Mouse (Mus musculus) heart, adult 11 months (tissue): Measurements from ENCODE around the gene Adamts12.
A peak's percentile ranks its signal among the peaks of the same experiment; 100 is the strongest.

Experiments
- DNase-seq: peaks from one replicate; pipeline ENCODE4 v3.0.0; 2022

Gene Adamts12

DNA sequence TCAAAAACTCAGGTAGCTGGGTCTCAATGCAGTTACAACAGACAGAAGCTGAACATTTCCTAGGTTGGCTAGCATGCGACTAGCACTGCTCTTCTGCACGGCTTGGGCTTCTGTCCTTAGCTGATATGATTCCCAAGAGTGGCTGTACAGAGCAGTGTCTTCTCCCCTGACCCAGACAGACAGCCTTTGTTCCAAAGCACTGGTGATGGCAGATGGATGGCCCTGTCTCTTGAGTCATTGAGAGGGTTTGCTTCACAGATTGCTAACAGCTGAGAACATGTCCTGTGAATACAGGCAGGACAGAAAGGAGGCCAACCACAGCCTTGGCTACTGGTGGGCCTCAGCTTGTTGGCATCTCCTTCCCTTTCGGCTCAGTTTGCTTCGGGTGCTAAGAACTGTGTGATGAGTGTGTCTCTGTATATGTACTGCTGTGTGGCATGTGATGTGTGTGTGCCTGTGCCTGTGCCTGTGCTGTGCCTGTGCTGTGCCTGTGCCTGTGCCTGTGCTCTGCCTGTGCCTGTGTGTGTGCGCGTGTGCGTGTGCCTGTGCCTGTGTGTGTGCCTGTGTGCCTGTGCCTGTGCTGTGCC, 109.4 kb downstream of the Adamts12 start:
- no peak for DNase-seq

GRCm38 (mm10) chr15:11174842-11175241, 110.3 kb downstream of the Adamts12 start:
- no peak for DNase-seq

DNA sequence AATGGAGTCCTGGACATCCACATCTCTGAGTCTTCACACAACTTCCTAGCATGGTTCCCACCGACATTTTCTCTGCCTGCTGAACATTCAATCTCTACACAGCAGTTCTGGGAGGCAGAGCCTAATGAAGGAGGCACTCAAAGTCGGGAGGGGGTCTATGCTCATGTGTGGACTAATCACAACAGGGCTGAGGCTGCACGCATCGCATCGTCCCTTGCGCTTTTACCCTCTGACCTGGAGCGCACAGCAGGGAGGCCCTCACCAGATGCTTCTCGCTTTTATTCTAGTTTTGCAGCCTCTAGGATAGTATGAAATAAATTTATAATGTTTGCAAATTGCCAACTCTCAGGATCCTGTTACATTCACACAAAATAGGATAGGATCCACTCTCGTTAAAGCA, 112.9 kb downstream of the Adamts12 start:
- no peak for DNase-seq

DNA sequence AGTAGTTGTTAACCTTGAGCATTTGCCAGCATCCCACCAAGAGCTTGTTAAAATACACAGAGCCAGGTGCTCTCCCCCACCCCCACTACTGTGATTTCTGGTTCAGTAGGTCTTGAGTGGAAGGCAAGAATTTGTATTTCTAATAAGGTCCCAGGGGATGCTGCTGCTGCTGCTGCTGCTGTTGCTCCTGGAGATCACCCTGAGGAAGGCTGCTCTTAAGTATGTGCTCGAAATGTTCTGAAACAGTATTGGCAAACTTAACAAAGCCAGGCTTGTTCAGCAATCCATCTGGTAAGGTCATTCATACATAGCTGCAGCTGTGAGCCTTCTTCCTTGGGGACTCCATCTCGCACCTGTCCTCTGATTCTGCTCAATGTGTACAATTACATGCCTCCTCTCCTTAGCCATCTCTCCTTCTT, 115.2 kb downstream of the Adamts12 start:
- DNase-seq: peak; percentile 91

GRCm38 (mm10) chr15:11186711-11187110, 122.1 kb downstream of the Adamts12 start:
- no peak for DNase-seq

GRCm38 (mm10) chr15:11190447-11190846, 125.9 kb downstream of the Adamts12 start:
- DNase-seq: no peak

DNA sequence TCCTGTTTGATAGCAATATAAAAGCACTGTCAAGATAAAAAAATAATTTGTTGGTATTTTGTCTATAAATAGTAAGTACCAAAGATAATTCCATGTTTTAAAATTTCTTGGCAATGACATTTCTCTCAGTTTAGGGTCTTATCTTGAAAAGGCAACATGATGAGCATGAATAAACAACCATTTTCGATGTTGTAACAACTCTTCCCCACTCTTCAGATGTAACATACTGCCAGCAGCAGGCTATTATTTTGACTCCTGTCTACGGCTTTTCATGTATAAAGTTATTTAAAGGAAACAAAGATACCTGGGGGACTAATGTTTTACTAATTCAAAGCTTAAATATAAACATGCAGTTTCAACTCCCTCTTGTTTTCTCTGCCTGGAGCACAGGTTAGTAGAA, 128.2 kb downstream of the Adamts12 start:
- DNase-seq: no peak

- DNase-seq: peak; percentile 96
These were observed 132.5 kb downstream of the Adamts12 start for GRCm38 (mm10) chr15:11197051-11197450.

- DNase-seq: no peak
These were observed 133.7 kb downstream of the Adamts12 start for GRCm38 (mm10) chr15:11198246-11198795.

GRCm38 (mm10) chr15:11203084-11203483, 138.5 kb downstream of the Adamts12 start:
- no peak for DNase-seq

DNA sequence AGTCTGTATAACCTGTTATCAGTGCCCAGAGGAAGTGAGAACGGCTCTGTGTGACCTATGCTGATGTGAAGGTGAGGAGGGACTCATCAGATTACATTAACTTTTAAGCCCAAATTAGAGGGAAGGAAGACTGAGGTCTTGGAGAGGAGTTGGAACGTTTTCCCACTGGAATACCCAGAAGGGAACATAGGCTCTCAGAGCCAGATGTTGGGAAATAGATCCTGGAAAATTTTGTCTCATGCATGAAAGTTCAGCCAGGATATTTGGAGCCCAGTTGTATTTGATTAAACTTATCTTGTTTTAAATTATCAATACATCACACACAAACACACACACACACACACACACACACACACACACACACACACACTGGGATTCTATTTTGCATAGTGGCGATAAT, 140.3 kb downstream of the Adamts12 start:
- DNase-seq: peak; percentile 92

GRCm38 (mm10) chr15:11210976-11211375, 146.4 kb downstream of the Adamts12 start:
- DNase-seq: no peak

DNA sequence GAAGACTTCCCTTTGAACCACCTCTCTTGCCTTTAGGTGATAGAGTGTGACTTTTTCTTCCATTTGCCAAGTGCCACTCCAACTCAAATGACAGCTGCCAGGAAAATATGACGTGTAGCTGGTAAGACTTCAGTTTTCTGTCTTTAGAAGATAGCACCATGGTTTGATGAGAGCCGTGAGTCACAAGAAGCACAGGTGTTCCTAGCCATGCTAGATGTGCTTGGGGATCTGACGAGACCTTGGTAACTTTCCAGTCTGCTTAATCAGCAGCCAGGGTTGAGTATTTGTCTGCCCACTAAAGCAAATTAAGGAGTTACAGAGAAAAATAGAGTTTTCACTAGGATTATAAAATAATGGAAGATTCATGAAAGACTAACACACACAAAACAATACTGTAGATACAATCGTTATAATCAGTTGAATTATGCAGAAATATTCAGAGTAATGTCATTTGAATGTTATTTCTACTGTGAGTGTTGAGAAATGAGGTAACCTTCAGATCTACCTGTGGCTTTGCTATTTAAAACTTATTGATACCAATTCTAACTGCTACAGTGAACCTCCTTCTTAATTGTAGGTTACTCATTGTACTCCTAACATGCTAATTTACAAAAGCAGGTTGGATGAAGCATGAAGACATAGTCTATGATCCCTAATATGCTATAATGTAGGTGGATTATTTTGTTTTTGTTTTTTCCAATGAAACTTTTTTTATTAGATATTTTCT, 169.5 kb downstream of the Adamts12 start:
- DNase-seq: peak; percentile 12

DNA sequence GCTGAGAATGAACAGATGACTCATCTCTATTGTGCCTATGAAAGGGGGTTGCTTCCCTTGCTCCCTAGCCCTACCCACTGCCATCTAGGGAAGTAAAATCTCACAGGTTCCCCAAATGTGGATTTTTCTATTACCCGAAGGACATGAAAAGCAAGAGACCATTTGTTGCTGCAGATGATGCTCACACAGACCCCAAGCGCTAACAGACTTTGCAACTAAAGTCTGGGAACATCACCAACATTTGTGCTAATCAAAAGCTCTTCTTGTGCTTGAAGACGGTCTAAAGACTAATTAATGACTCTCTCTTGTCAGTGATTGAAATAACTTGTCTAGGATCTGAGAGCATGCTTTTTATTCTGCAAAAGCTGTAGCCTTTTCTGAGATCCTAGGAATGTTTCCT, 175.8 kb downstream of the Adamts12 start:
- DNase-seq: no peak

- DNase-seq: peak; percentile 81
These were observed 176.7 kb downstream of the Adamts12 start for GRCm38 (mm10) chr15:11241288-11241687.

- DNase-seq: peak; percentile 66
These were observed 181.8 kb downstream of the Adamts12 start for GRCm38 (mm10) chr15:11246402-11246801.

DNA sequence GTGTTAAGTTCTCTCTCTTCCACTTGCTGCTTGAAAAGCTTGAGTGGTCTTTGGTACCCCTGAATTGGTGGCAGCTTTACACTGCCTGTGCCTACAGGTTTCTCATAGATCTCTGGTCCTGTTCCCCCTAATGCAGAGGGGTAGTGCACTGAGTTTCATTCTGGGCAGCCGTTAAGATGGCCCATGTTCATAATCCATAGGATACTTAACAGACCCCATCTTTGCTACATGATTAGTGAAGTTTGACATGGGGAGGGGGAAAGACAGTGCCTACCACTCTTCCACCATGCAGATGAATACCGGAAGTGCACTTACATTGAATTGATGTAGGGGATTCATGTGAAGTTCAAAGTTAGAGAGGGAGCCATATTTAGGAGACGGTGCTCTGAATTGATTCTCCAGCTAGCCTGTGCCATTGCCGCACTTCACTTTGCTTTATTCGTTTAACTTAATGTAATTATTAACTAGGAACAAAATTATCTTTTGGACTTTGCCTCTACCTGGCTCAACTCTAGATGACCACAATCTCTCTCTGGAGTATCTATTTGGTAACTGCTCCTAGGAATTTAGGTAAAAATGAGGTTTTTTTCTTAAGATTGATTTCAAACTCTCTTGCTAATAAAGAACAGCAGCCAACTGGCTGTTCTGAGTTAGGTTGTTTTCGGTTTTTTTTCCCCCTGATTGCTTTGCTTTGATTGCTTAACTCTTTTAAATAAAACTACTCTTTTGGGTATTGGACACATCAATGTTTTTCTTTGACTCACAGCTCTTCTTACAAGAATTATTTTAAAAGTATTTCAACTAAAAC, 214.9 kb downstream of the Adamts12 start:
- no peak for DNase-seq

GRCm38 (mm10) chr15:11280689-11281264, 216.2 kb downstream of the Adamts12 start:
- no peak for DNase-seq

- no peak for DNase-seq
These were observed 218.6 kb downstream of the Adamts12 start for GRCm38 (mm10) chr15:11283171-11283570.

GRCm38 (mm10) chr15:11287780-11288179, 223.2 kb downstream of the Adamts12 start:
- DNase-seq: no peak

DNA sequence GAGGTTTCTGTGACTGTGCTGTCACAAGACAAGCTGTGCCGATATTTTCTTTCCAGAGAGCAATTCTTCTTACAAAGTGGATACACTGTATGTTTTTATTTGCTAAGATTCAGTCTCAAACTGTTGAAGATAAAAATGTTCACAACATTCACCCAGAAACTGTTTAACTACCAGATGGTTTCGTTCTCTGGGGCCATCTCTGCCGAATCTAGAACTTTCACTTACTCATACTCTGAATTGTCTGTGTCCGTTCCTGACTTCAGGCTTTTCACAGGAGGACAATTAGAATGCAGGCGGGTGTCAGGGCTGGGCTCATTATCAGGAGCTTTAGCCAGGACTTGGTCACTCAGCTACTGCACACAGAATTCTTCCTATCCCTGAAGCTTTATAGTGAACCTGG, 227.7 kb downstream of the Adamts12 start:
- DNase-seq: no peak

DNA sequence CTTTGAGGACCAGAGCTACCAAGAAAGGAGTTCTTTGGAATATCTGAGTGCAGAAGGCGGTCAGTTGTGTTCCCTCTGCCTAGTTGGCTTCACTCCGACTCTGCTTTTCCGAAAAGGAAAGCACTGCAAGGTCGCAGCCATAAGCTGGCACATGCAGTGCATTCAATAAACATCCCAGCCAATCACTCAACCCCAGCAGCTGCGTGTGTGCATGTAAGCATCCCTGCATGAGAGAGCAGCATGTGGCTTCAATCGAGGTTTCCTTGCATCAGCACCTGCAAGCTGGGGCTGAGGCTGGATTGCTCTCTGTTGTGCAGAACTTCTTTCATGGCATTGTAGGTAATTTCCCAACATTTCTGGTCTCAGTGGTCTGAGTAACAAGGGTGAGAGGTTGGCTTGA, 230.4 kb downstream of the Adamts12 start:
- DNase-seq: no peak

DNA sequence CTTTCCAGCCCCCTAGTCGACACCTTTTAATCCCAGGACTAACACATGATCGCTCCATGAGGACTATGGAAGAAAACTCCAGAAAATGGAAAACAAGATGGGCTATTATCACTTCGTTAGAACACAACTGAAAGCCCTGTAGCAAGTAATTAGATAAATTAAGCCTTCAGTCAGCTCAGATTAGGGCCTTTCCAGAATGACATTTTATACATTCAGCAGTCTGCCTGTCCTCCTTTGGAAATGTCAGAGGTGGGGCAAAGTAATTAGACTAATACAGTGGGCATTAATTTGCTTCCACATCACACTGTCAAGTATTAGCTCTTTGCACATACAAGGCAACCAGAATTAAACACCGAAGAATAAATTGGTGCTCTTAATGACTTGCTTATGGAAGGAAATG, 233.4 kb downstream of the Adamts12 start:
- DNase-seq: no peak
